Mouse (Mus musculus) thymus, postnatal 4 days (tissue): ENCODE results near the gene En2.

ENCODE experiments used
- DNase-seq: peaks from one replicate; pipeline ENCODE4 v3.0.0; 2021

En2 gene

DNA sequence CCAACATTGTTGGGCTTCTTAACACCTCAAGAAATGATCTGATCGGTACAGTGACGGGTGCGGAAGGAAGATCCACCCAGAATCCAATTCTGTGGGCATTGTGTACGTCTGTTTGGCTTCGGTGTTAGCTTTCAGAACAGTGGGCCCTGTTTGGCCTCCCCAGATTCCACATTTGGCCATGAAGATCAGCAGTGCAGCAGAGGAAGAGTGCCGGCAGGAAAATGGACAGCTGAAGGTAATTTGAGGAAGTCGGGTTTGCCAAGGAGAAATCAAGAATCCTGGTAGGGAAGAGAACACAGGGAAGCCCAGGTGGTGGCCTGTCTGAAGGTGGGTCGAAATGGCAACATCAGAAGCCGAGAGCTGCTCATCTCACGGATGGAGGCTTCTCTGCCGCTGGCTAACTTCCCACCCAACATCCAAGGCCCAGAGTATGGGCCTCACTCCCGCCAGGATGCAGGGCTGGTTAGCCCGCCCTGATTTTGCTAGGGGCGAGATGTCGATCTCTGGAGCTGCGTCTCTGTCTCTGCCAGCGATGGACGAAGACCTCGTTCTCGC lies 4.0 kb upstream of the En2 start:
- no peak for DNase-seq

DNA sequence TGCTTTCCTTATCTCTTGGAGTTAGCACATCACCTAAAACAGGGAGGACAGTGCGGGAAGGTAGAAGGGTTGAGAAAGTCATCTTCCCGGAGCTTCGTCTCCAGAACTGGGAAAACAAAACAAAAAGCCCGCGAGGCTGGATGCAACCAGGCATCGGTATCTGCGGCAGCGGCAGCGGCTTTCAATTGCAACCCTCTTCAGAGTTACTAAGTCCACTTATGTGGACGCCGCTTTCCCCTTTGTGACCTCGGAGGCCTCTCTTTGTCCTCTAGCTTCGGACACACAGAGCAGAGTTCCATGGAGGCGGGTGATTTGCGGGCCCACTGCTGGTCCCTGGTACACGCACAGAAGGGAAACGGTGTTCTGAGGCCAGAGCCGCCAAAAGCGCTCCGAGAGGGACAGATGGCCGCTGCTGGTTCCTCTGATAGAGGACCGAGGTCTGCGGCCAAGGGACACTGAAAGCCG lies 3.5 kb upstream of the En2 start:
- no peak for DNase-seq

DNA sequence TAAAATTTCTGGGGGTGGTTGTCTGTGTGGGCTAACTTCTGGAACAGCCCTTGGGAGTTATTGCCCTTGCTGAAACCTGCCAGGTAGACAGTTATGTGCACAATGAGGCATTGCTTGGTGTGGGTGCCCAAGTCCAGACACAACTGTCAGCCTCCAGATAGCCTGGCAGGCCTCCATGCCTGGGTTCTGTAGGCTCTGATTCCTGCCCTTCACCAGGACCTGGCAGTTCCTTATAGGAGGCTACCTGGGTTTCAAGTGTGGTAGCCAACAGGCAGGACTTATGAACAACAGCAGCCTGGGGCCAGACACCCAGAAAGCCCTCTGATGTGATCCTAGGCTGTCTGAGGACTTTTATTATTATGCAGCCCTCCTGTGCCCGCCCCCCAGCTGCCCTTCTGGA lies 1.6 kb upstream of the En2 start:
- no peak for DNase-seq

DNA sequence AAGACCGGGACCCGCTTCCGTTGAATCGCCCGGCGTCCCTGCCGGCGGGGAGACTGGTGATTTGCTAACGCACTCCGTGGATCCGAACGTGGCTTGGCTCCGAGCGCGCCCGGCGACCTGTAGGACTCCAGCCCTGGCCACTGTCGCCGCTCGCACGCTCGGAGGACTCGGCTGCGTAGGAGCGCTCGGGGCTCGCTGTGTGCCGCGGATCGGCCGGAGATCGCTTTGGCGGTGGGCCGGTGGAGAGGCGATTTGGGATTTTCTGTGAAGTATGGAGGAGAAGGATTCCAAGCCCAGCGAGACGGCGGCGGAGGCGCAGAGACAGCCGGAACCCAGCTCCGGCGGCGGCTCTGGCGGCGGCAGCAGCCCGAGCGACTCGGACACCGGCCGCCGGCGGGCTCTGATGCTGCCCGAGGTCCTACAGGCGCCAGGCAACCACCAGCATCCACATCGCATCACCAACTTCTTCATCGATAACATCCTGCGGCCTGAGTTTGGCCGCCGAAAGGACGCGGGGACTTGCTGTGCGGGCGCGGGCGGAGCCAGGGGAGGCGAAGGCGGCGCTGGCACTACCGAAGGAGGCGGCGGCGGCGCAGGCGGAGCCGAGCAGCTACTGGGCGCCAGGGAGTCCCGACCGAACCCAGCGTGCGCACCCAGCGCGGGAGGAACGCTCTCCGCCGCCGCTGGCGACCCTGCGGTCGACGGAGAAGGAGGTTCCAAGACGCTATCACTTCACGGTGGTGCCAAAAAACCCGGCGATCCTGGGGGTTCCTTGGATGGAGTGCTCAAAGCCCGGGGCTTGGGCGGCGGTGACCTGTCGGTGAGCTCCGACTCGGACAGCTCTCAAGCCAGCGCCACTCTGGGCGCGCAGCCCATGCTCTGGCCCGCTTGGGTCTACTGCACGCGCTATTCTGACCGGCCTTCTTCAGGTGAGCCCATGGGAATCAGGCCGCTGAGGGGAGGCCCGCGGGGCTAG lies 1.1 kb downstream of the En2 start:
- peak; percentile 51 for DNase-seq

DNA sequence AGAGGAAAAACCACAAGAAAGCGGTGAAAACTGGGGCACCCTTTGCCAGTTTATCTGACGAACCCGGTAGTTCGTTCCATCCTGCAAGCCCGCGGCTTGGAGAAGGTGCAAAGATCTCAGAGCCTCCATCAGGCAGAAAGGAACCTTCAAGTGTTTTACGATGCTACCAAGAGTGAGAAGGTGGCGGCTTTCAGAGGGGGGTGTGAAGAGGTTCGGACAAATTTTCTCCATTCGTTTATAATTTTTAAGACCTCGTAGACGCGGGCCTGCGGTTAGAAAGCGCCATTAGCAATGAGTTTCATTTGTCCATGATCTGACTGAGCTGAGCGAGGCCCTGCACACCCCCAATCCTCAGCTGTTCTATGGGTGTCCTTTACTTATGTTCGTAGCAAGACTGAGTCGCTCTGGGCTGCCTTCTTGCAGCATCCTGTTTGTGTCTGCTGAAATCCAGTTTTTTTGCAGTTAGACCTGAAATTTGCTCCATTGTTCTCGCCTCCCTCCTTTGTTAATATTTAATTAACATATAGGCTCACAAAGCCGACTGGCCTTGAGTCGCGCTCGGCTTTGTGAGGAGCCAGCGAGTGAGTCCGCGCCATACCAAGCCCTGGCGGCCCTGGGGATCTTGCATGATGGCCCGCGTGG lies 2.2 kb downstream of the En2 start:
- DNase-seq, result no peak

DNA sequence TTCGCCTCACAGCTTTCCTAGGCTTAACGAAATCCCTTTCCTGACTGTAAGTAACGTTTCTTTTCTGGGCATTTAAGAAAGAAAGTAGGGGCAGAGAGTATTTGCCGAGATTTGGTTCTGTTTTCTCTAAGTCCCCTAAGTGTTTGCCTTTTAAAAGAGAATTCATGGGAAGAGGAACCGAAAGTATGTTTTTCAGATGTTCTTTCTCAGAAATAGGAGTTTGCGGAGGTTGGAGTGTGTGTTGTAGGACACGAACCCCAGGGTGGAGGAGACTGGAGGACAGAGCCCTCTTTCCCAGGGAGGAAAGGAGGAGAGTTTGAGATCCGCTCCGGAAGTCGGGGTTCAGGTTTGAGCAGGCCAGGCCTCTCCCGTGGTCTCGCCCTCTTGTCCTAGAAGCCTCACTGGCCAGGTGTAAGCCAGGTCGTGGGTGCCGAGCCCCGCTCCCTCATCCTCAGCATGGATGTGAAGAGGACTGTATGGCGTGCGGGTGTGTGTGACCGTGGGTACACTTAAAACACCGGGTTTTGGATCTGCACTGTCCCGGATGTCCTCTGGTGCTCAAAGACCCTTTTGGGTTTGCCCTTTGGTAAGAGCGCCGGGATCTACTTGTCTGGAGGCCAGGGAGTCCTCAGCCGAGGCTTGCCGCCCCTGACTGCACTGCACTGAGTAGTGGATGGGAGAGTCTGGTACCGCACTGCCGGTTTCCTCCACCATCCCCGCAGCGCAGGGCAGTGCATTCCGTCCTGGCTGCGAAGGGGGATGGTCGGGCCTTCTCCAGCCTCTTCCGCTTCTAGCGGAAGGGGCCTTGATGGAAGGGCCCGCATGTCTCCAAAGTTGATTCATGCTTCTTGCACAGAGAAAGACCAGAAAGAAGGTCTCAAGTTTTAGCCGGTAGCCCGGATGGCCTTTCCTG lies 3.0 kb downstream of the En2 start:
- no peak for DNase-seq

DNA sequence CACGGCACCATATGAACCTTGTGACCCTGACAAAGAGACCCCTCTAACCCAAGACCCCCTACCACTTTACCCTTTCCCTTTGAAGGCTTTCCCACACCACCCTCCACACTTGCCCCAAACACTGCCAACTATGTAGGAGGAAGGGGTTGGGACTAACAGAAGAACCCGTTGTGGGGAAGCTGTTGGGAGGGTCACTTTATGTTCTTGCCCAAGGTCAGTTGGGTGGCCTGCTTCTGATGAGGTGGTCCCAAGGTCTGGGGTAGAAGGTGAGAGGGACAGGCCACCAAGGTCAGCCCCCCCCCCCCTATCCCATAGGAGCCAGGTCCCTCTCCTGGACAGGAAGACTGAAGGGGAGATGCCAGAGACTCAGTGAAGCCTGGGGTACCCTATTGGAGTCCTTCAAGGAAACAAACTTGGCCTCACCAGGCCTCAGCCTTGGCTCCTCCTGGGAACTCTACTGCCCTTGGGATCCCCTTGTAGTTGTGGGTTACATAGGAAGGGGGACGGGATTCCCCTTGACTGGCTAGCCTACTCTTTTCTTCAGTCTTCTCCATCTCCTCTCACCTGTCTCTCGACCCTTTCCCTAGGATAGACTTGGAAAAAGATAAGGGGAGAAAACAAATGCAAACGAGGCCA lies 3.8 kb downstream of the En2 start:
- no peak for DNase-seq

DNA sequence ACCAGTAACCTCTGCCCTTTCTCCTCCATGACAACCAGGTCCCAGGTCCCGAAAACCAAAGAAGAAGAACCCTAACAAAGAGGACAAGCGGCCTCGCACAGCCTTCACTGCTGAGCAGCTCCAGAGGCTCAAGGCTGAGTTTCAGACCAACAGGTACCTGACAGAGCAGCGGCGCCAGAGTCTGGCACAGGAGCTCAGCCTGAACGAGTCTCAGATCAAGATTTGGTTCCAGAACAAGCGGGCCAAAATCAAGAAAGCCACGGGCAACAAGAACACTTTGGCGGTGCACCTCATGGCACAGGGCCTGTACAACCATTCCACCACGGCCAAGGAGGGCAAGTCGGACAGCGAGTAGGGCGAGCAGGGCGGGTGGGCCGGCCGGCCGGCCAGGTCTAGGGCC lies 4.6 kb downstream of the En2 start:
- DNase-seq, result no peak

DNA sequence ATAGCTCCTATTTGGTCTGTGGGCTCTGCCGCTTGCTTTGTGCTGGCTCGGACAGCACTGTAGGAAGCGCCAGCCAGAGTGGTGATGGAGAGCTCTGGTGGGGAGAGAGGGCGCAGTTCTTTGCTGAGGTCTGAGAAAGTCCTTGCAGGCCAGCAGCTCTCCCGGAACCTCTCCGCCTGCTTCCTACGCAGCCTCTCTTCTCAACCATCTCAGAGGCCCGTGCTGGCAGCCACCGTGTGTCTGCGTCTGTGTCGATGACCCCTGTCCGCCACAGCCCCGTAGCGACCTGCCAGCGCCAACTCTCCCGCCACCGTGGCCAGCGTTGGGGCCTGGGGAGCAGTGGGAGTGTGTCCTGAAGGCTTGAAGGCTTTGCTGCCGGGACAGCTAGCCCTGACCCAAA lies 5.4 kb downstream of the En2 start:
- DNase-seq, result no peak

DNA sequence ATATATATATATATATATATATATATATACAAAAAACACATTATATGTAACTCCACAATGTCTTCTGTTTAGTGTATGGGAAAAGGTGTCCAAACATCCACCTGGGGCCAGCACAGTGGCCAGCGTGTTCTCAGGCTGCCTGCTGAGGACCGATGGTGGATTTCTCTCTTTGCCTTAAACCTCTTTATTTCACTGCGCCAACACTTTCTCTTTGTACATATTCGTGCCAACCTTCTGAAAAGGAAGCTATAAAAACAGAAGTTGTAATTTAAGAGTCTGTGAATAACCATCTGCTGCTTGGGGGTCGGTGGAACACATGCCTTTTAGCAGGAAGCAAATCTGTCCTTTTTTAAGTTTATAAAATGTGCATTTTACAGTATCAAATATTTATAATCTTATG lies 6.2 kb downstream of the En2 start:
- no peak for DNase-seq

DNA sequence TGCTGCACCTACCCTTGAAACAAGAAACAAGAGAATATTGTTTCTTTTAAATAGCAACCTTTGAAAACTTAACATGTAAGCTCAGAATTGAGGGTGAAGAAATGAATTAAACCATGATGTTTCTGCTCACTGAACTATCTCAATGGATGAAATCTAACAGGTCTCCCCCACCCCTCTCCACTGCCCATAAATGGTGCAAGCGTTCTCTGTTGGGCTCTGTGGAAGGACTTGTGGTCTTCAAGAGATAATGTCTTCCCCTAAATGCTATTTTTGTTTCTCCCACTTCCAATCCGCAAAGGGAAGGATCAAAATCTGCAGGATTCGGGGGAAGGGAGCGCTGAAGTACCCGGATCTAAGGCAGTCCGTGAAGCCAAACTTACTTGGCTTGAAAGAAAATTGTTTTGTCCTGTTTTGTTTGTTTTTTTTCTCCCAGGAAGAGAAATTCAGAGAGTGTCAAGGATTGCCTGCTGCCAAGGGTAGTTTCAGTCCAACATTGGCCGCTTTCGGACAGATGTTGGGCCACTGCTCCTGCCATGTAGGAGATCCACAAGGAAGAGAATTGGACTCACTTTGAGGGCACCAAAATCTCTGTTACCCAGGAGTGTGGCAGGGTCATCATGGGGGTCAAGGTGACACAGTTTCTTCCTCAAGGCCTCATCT lies 6.9 kb downstream of the En2 start:
- DNase-seq, result no peak

DNA sequence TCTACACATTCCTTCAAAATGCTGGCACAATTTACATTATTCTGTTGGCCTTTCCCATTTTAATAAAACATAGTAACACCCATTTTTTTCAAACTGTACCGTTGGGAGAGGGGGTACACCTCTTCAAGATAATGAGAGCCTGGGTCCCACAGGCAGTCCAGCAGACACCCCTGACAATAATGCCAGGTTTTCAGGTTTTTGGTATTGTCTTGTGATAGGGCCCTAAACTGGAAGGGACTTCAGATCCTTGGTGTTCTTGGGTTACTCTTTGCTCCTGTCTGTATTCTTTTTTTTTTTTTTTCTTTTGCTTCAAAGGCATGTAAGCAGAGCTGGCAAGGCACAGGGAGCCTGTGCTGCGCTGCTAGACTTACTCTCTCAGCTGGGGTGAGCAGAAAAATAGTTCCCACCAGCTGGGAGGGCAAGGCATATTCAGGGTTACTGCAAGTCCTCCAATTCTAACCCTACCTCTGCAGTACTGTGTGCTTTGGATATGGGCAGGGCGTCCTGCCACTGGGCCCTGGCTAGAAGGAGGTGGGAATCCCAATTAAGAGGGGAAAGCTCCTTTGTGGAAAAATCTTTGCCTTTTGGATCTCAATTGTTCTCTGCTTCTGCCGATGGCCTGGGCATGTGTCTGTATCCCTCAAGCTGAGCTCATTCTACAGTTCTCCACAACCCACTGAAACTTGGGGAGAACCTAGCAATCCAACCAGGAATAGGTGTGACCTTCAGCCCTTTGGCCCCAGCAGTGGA lies 7.6 kb downstream of the En2 start:
- DNase-seq, result no peak

DNA sequence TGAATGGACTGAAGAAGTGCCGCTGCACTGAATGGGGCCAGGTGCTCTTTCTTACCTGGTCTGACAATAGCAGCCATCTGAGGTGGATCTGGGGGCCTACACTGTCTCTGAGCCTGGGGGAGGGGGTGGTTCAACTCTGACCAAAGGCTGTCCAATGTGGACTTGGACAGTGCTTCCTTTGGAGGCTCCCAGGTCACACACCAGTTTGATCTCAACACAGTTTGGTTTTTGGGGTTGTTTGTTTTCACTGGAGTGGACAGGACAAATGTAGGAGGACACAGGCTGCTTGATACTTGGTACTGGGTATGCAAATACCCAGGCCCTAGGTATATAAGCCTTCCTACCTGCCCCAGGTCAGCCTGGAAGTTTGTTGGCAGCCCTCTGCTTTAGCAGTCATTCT lies 8.2 kb downstream of the En2 start:
- DNase-seq, result no peak

DNA sequence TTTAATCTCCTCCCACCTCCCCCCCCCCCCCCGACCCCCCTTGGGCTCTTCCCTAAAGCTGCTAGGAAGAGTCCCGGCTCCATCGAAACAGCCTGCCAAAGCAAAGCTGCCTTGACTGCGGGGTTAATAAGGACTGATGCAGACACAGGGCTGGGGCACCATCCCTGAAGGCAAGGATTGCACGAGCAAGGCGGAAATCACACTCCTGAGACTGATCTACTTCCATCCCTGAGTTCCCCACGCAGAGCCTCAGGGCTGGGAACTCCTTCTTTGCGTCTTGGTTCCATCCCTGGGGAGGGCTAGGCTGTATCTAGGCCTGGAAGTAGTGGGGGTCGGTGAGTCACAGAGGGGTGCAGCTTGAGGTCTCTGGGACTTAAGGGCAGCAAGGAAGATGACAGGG lies 8.6 kb downstream of the En2 start:
- DNase-seq, result no peak

DNA sequence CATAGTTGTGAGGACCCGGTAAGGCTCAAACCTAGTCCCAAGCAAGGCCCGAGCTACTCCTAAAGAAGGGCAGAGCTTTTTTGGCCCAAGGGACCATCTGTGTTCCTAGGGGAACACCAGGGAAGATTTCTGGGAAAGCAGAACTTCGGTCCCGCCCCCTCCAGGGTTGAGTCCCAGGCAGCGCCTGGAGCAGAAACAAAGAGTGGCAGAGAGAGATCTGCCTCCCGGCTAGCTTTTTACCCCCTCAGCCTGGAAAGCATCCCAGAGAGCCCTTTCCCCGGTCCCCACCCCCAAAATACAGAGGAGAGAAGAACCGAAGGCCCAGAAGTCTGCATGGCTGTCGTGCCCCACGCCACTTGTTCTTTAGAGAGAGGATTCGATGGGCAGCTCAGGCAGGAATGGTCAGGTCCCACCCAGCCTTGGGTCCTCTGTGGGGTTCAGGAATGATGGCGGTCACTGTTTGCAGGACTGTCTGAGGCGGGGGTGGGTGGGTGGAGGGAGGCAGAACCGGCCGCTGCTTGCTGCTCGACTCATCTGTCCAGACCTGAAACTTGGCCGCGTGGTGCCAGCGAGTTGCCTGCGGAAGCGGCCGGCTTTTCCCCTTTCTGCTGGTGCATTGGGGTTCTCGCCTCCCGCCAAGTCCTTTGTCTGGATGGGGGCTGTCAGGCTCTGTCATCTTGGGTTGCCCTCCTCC lies 9.5 kb downstream of the En2 start:
- no peak for DNase-seq

DNA sequence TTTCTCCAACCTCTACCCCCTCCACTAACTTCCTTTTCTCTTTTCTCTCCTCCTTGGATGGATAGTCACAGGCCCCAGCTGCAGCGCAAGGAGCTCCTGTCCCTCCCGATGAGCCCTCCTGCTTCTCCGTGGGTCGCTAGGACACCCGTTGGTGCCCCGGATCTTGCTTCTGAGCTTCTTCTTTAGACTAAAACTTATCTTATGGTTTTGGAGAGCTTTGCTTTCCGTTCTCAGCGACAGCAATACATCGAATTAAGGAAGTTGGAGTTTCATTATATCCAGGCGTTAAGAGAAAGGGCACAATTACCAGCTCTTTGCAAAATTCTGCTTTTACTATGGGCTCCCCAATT lies 10.1 kb downstream of the En2 start:
- DNase-seq, result no peak

DNA sequence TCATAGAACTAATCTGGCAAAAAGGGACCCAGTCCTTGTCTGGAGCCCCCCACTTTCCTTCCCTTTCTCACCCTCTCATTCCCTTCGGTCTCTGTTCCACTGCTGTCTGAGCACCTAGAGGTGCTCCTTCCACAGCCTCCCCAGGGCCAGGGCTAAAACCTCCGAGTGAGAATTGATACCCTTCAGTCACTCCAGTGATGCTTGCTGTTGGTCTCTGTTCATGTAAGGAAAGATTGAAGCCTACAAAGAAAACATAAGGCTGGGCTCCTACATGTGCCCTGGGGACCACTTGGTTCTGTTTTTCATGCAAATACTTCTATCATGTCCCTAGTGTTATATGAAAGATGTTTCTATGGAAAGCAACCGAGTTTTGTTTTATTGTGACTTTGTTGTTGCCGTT lies 10.5 kb downstream of the En2 start:
- no peak for DNase-seq

DNA sequence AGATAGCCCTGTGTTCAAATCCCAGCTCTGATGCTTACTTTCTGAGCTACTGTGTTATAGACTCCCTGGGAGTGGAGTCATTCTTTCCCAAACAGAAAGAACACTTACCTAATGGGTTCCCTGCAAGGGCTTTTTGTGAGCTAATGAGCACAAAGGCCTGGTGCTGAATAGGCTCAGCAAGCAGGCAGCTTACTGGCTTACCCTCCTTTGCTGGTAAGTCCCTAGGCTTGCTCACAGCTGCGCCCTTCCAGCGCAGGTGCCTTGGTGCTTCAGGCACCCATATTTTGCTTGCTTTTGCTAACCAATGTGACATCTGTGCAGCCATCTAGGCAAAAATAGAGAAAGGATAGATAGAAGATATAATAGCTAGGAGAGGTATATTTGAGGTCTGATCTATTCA lies 11.1 kb downstream of the En2 start:
- DNase-seq, result no peak

DNA sequence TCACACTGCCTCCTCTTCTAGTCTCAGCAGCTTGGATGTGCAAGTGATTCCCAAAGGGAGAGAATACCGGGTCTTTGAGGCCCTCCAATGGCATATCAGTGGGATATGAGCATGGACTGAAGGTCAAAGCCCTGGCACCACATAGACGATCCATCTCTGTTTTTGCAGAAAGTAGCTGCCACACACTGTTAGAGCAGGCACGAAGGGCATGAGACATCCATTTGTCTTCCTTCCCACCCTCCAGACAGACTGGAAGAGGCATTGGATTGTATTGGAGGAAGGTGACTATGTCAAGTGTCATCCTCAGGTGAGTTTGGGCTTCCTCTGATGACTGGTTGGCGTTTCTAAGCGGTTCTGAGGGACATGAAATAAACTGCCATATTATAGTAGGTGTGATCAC lies 12.8 kb downstream of the En2 start:
- DNase-seq, result no peak

DNA sequence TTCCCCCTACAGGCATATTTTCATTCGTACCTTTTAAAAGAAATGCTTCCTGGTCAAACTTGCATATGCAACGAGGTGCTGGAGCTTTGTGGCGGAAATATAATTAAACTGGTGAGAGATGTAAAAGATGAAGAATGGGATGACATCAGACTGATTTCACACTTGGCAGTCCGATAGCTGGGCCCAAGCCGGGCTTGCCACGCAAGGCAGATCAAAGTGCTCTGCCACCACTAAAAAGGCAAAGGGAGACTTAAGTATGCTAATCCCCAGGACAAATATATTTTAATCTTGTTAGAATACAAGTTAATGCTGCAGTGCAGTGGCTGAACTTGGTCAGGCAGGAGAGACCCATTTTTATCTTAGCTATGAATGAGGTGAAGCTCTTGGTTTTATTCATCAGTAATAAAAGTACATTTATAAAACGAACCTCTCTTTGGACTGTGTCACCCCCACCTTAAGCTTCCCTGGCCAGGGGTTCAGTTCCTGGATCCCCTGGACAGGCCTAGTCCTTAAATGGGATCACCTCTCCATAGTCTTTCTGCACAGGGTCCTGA lies 13.8 kb downstream of the En2 start:
- no peak for DNase-seq
